Mouse (Mus musculus) right cerebral cortex, adult 2 months (tissue): ENCODE measurements around the gene Atp6v0e.

Source experiments
- DNase-seq, 2 experiments: peaks; one replicate each; pipeline ENCODE4 v3.0.0; 2021 to 2022; ENCODE audit warnings: low spot score in 2 of 2

Gene Atp6v0e

GRCm38 (mm10) chr17:26662978-26663683, at the start of gene Atp6v0e:
TSS of gene Atp6v0e (plus strand) at chr17:26663231.
- DNase-seq = peak; percentile 92 to 97

DNA sequence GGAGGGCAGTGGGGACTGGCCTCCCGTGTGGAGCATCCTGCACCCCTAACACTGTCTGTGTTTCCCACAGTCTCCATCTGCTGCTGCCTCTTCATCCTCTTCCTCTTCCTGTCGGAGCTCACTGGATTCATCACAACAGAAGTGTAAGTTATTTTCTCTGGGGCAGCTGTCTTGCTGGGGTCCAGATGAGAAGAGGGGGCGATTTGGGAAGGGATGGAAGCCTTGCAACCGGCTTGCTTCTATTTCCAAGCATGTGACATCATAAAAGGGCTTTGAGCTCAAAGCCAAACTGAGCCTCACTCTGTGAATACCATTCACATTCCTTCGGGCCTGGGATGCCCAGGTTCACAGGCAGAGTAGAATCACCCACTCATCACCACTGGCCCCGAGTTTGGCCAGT, 48.7 kb upstream of the Atp6v0e start:
- no peak for DNase-seq

- DNase-seq = no peak
Observed at GRCm38 (mm10) chr17:26614708-26615486, 48.1 kb upstream of the Atp6v0e start.

GRCm38 (mm10) chr17:26616696-26617095, 46.3 kb upstream of the Atp6v0e start:
- DNase-seq = no peak

- DNase-seq = no peak
Observed at GRCm38 (mm10) chr17:26618498-26618897, 44.5 kb upstream of the Atp6v0e start.

GRCm38 (mm10) chr17:26619577-26619976, 43.5 kb upstream of the Atp6v0e start:
- DNase-seq = no peak

DNA sequence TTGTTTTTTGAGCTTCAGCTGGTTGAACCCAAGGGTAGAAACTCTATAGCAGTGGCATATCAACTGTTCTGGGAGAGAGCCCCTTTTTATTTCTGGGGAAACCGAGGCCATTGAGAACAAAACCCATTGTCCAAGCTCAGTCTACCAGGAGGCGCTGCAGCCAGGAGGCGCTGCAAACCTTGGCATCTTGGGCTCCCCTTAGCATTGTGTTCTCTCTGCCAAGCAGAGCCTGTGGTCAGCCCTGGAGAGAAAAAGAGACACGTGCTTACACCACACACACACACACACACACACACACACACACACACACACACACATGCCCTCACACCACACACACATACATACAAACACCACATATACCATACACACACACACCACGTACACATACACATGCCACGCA, 42.7 kb upstream of the Atp6v0e start:
- DNase-seq = no peak

DNA sequence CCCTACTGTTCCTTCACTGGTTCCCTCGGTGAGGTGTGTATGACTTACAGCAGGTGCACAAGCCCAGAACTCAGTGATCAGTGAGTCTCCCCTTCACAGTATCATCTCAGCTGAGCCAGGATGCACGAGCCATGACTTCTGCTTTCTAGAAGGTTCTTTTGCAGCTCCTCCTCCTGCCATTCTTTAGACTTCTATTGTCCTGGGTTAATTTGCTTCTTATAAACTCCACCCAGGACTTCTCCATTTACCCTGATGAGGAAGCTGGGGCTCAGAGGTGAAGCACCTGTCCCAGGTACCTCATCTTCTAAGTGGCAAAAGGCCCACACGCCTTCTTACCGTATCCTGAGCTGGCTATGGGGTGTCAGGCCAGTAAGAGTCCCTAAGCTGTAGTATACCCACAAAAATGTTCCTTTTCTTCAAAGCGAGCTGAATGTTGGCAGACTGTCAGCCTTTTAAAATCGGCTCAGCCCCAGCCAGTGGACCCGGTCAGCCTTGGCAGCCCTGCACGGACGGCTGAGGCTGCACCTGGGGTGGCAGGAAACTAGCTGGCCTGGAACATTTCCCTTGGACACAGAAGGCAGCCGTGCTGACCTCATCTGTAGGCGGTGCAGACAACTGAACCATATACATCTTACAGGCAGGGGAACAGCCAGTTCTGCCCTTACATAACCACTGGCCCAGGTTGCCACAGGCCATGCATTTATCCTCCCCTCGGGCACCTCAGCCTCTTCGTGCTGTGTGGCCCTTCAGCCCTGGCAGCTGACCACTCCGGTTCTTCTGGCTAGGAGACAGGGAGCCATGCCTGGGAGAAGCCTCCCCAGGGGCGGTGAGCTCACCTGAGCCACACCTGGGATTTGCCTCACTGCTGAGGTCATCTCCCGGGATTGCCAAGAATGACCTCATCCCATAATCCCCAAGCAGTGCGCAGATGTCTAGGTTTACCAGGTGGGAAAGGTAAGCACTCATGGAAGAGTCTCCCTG, 42.0 kb upstream of the Atp6v0e start:
- DNase-seq = no peak

DNA sequence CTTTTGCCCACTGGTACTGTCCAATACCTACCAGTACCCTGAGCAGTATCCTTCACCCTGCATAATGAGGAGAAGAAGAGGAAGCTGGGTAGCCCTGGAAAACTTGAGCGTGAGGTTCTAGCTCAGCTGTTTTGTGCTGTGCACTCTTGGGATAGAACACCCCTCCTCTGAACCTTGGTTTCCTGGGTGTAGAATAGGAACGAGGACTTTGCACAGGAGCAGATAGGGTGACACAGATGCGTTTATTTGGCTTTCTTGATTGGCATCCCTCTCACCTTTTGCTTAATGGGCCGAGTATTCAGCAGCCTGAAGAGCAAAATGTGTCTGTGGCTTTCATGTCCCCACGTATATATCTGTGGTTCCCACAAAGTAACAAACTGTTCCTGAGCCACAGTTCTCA, 41.1 kb upstream of the Atp6v0e start:
- DNase-seq = no peak

DNA sequence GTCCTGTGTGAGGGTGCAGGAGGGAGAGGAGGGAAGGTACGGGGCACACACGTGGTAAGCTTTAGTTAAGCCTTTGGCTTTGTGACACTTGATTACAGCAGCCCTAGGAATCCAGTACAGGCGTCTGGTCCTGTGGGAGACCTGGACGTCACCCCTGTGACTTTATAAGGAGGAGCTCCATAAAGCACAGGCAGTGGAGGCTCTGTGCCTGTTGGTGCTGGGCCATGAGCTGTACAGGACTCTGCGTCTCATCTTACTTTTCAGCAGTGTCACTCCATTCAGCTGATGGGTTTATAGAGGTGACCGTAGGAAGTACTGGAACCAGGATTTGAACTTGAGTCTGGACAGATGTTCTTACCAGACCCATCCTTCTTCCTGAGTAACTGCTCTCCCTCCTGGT, 39.0 kb upstream of the Atp6v0e start:
- no peak for DNase-seq

DNA sequence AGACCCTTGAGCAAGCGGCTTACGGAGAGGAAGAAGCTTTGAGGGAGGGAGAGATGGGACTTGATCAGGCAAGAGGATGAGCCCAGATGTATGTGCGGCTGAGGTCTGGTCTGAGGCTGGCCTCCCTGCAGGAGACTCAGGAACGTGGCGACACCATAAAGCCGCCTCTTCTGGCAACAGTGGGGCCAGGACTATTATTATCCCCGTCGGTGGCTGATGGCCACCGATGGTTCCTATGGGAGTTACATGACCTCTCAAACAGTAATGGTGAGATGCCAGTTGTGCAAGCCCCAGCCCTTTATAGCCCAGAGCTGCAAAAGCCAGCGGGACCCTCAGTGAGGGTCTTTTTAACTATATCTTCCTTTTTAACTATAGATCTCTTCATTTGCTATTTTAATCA, 38.0 kb upstream of the Atp6v0e start:
- DNase-seq = no peak

DNA sequence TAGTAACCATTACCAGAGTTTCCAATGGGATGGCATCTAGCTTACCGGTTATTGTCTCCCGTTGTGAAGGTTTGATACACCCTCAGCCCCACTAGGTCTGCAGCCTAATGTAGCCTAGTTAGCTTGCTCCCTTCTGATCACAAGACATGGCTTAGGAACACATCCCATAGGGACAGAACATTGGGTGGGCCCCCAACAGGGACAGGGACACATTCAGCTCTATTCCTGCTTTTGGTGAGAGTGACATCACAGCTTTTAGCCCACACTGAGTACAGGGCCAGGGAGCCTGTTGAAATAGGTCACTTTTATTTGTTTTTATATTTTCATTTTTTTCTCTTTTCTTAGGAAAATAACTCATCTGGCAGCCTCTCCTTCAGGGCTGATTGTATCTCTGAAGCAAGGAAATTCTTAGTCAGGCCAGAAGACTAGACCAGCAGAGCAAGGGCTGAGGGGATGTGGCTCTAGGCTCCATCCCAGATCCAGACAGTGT, 37.5 kb upstream of the Atp6v0e start:
- DNase-seq = no peak

- DNase-seq = no peak
Observed at GRCm38 (mm10) chr17:26628479-26628878, 34.6 kb upstream of the Atp6v0e start.

DNA sequence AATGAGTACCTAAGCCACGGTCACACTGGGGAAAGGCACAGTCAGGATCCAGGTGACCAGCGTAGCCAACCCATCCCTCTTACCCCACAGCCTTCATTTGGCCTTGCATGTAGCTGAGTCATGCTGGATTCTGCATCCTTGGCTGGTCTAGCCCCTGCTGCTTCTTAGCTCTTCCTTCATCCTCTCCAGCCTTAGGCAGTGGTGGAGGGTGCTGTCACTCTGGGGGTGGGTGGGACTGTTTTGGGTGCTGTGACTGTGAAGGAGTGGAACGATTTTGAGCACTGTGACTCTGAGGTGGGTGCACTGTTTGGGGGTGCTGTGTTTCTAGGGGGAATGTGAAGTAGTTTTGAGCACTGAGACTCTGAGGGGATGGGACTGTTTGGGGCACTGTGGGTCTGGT, 34.1 kb upstream of the Atp6v0e start:
- no peak for DNase-seq

DNA sequence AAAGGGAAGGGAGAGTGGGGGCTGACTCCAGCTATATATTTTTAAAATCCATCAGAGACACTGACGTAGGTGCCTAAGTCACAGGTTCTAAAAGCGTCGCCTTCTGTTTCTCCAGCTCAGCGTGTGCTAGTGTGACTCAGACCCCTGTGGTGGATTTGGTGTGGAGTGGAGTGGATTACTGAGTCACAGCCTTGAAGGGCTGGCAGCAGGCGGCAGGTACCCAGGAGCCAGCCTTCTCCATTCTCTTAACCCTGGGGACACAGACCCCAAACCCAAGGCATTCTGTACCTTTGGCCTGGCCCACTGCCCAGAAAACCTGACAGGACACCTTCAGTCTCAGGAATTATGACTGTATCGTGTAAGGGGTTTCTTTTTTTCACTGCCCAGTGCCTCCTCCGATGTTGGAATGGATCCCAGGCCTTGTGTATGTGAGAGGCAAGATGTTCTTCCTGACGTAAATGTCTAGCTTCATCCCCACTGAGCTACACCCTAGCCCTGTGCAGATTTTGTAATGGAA, 31.2 kb upstream of the Atp6v0e start:
- DNase-seq = peak; percentile 79 to 80

DNA sequence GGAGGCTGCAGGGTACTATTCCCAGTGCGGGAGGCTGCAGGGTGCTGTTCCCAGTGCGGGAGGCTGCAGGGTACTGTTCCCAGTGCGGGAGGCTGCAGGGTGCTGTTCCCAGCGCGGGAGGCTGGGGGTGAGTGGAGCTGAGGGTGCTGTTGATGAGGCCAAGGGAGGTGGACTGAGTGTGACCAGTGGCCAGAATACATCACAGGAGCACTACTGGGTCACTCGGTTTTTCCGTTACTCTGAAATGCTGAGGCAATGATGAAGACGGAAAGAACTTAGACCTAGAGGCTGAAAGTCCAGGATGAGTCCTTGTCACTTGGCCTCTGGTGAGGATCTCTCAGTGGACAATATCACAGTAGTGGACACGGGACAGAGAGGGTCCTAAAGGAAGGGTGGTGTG, 29.8 kb upstream of the Atp6v0e start:
- DNase-seq = no peak

DNA sequence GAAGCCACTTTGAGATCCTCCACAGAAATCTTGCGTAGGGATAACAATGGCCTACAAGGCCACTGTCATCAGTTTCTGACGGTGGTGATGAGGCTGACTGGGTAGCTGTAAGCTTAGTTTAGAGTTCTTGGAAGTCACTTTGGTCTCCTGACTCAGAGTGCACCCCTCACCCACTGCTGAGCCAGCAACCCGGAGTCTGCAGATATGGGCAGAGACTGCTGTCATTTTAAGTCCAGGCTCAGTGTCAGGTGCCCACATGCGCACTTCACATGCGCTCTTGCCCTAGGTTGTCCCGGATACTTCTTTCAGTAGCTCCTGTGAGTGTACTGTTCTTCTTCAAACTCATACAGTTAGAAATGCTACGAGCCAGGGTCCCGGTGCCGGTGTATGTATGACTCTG, 29.1 kb upstream of the Atp6v0e start:
- DNase-seq = no peak

- DNase-seq = peak in 1 of 2 experiments; percentile 57
Observed at GRCm38 (mm10) chr17:26634539-26634938, 28.5 kb upstream of the Atp6v0e start.

DNA sequence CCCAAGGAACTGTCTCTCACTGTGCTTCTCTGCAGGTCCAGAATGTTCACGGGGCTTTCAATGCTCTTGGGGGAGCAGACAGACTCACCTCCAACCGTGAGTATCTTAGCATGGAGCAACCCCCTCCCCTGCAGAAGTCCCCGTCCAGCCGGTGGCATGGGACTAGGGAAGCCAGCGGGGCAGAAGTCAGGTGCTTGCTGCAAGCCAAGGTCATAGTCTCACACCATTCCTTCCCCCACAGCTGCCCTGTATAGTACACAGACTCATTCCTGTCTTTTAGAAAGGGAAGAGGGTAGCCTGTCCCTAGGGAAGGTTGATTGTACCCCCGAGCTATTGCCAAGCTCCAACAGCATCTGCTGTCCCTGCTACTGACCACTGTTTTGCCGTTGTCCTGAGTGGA, 27.1 kb upstream of the Atp6v0e start:
- no peak for DNase-seq

DNA sequence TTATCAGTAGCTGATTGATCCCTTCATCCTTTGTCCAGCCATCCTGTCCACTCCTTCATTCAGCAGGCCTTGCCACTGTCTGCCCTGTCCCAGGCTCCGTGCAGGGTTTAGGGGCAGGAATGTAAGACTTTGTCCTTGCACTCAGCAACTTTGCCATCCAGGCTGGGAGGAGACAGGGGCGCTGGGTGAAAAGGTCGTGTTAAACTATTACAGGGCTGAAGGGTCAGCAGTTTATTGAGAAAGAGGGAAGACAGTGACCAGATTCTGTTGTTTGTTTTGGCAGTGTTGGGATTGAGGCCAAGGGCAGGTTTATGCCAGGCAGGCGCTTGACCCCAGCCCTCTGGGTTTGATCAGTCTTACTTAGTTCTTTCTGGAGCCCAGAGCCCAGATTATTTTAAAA, 25.2 kb upstream of the Atp6v0e start:
- no peak for DNase-seq

DNA sequence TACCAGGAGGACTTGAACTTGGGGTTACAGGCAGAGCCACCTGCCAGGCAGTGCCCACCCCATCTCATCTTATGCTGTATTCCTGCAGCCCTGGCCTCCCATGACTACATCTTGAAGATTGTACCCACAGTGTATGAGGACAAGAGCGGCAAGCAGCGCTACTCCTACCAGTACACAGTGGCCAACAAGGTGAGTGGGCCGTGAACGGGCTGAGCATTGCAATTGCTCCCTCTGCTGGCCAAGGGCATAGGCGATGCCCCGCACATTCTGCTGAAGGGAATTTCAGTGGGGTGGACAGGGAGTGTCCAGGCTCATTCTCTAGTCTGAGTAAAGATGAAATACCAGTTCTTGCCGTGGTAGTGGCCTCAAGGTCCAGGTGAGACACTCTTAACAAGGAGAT, 24.4 kb upstream of the Atp6v0e start:
- DNase-seq = peak; percentile 79

DNA sequence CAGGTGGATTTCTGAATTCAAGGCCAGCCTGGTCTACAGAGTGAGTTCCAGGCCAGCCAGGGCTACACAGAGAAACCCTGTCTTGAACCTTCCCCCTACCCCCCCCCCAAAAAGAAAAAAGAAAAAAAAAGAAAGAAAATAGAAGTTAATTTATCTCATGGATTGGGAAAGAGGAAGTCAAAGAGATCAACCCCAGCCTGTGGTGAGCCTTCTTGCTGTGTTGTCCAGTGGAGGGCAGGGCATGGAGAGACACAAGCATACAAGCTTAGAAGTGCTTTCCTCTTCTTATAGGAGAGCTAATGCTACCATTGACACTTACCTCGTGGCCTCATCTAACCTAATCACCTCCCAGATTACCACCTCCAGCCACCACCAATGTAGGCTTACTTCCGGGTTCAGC, 23.2 kb upstream of the Atp6v0e start:
- DNase-seq = no peak
